Mouse (Mus musculus): ENCODE results near the gene Emg1. TPM values are rescaled to one million over a fixed set of nuclear protein-coding genes. Genes with fewer than 3 reads are reported as not detected.

Emg1 gene
- polyA plus RNA-seq, 1 experiment from 2014 or later = 86.7 TPM

DNA sequence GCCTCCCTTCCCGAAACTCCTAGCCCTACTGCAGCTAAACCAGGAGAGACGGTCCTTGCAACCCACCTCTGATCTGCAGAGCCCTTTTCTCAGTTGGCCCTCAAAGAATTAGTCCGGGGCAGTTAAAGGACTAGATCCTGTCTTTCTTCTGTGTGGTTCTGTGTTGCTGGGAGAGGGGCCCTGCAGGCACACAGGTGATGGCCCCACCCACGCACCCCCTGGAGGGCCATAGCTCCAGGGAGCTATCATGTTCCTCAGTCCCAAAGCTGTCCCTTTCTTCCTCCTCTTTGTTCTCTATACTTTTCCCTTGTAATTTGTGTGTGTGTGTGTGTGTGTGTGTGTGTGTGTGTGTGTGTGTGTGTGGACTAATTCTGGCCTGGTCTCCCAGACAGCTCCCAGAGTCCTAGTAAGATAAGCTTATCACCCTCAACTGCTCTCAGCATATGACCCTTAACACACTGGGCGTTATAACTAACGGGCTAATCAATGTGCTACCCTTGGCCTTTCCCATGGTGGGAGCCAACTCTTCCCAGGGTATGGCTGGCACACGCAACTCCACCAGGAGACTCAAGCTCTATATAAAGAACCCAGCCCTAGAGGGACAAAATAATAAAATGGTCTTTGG lies 7.5 kb upstream of the Emg1 start:
- Histone ChIP-seq H3K9ac (replicated peaks; ENCODE audit: low read depth) (peak overlapping the region; percentile 59), H3K9me3 (ENCODE audit: low read length) (no peaks in the 10 kb centered on the region), H3K4me2 (replicated peaks; ENCODE audit: low read depth, low read length) (peak overlapping the region; percentile 58), H3K4me3 (ENCODE audit: low read depth, low read length) (peak overlapping the region; percentile 43), H3K27ac (ENCODE audit: low read length) (peak overlapping the region; percentile 86), H3K27me3 (replicated peaks; ENCODE audit: insufficient read depth, low read length) (no peaks in the 10 kb centered on the region), H3K36me3 (ENCODE audit: insufficient read depth, low read length) (peaks cover 12% of the 10 kb centered on the region; the same call in 1 of the 2 replicates), H3K4me1 (ENCODE audit: insufficient read depth, low read depth, low read length) (no peaks in the 10 kb centered on the region)
- ATAC-seq = peak; percentile 21; the same call in 1 of the 2 replicates
- 43% methylated on average over 7 of the region's 7 CpGs for WGBS
- no peak for DNase-seq (ENCODE audit: low spot score)
- no peak for TF ChIP-seq EP300 (IDR thresholded peaks at IDR 0.05)
- TF ChIP-seq CTCF (IDR thresholded peaks at IDR 0.05) = peak; percentile 18; the same call in 1 of the 2 replicates

DNA sequence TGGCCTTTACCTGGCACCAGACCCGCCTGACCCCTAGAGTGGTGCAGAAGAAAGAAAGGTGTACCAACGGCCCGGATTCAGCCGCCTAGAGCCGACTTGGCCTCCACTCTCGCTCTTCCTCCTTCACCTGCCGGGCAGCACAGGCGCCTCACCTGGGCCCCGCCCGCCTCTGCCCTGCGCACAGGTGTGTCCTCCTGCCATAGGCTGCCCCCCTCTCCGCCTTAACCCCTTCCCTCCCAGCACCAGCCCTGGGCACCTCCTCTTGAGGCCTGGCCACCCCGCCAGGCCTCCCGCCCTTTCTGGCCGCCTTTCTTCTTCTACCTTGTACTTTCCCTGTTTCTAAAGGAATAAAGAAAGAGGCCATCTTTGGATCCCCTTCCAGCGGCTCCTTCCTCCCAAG lies 6.7 kb upstream of the Emg1 start:
- Histone ChIP-seq H3K4me3 (ENCODE audit: low read depth, low read length) (peak overlapping the region; percentile 43), H3K9ac (replicated peaks; ENCODE audit: low read depth) (peak overlapping the region; percentile 59), H3K4me2 (replicated peaks; ENCODE audit: low read depth, low read length) (peak overlapping the region; percentile 58), H3K27ac (ENCODE audit: low read length) (peak overlapping the region; percentile 86), H3K4me1 (ENCODE audit: insufficient read depth, low read depth, low read length) (no peaks in the 10 kb centered on the region), H3K36me3 (ENCODE audit: insufficient read depth, low read length) (peaks cover 12% of the 10 kb centered on the region; the same call in 1 of the 2 replicates), H3K9me3 (ENCODE audit: low read length) (no peaks in the 10 kb centered on the region), H3K27me3 (replicated peaks; ENCODE audit: insufficient read depth, low read length) (no peaks in the 10 kb centered on the region)
- DNase-seq (ENCODE audit: low spot score) (peak; percentile 91), ATAC-seq (peak; percentile 88)
- WGBS = 44% methylated on average over 14 of the region's 16 CpGs
- no peak for TF ChIP-seq CTCF (IDR thresholded peaks at IDR 0.05)

DNA sequence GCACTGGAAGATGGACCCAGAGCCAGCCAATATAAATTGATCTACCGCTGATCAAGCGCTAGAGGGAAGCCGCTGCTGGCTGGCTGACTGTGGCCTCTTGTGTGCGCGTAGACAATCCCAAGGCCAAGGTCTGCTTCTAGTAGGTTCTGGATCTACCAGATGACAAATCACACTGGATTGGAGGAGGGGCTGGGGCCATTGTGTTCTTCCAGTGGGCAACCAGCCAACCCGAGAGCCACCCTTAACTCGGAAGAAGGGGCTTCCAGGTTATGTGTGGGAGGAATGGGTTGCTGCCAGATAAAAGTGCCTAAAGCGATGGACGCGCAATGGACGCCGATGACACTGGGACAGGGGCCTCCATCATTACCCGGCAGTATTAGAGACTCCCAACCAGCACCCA lies 6.0 kb upstream of the Emg1 start:
- no peak for TF ChIP-seq EP300 (IDR thresholded peaks at IDR 0.05)
- TF ChIP-seq CTCF (IDR thresholded peaks at IDR 0.05) = no peak
- peak overlapping the region; percentile 58 for H3K4me2 ChIP-seq (replicated peaks; ENCODE audit: low read depth, low read length)
- H3K27ac ChIP-seq (ENCODE audit: low read length) = peak overlapping the region; percentile 86
- peaks cover 5% of the 10 kb centered on the region; the same call in 1 of the 2 replicates for H3K4me1 ChIP-seq (ENCODE audit: insufficient read depth, low read depth, low read length)
- H3K9ac ChIP-seq (replicated peaks; ENCODE audit: low read depth) = peak overlapping the region; percentile 43
- WGBS = 40% methylated on average over 13 of the region's 13 CpGs
- H3K36me3 ChIP-seq (ENCODE audit: insufficient read depth, low read length) = peaks cover 12% of the 10 kb centered on the region; the same call in 1 of the 2 replicates
- no peaks in the 10 kb centered on the region for H3K27me3 ChIP-seq (replicated peaks; ENCODE audit: insufficient read depth, low read length)
- H3K4me3 ChIP-seq (ENCODE audit: low read depth, low read length) = peak overlapping the region; percentile 43
- no peaks in the 10 kb centered on the region for H3K9me3 ChIP-seq (ENCODE audit: low read length)
- DNase-seq (ENCODE audit: low spot score) (no peak), ATAC-seq (no peak)

DNA sequence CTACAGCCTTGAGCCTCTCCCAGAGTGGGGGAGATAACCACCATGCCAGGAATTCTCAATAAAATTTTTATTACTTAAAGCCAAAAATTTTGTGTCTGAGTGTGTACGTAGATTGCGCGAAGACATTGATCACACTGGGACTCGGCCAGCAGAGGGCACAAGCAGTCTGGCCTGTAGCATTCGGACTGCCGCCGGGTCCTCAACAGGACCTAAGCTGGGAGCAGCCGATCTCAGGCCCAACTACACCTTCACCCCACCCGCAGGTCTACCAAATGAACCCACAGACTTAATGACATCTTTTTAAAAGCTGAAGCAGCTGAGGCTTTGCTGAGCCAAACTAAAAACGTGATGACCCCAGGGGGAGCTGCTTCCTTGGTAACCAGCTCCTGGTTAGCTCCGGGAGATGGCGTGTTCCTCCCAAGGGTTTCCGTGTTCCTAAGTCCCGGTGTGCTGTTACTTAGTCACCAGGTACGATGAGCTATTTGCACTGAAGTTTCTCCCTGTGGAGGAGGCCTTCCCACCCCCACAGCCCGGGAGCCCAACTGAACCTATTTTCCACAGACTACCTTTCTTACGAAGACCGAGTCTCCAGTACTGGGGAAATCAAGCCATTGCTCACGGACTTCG lies 5.0 kb upstream of the Emg1 start:
- Histone ChIP-seq H3K4me3 (ENCODE audit: low read depth, low read length) (no peak overlapping the region), H3K36me3 (ENCODE audit: insufficient read depth, low read length) (peaks cover 12% of the 10 kb centered on the region; the same call in 1 of the 2 replicates), H3K4me2 (replicated peaks; ENCODE audit: low read depth, low read length) (peak overlapping the region; percentile 58), H3K9ac (replicated peaks; ENCODE audit: low read depth) (no peak overlapping the region), H3K4me1 (ENCODE audit: insufficient read depth, low read depth, low read length) (peaks cover 12% of the 10 kb centered on the region; the same call in 1 of the 2 replicates), H3K9me3 (ENCODE audit: low read length) (no peaks in the 10 kb centered on the region), H3K27ac (ENCODE audit: low read length) (no peak overlapping the region), H3K27me3 (replicated peaks; ENCODE audit: insufficient read depth, low read length) (no peaks in the 10 kb centered on the region)
- TF ChIP-seq CTCF (IDR thresholded peaks at IDR 0.05) (peak; percentile 79), EP300 (IDR thresholded peaks at IDR 0.05) (no peak)
- WGBS = 44% methylated on average over 20 of the region's 20 CpGs
- ATAC-seq (no peak), DNase-seq (ENCODE audit: low spot score) (peak; percentile 80)

DNA sequence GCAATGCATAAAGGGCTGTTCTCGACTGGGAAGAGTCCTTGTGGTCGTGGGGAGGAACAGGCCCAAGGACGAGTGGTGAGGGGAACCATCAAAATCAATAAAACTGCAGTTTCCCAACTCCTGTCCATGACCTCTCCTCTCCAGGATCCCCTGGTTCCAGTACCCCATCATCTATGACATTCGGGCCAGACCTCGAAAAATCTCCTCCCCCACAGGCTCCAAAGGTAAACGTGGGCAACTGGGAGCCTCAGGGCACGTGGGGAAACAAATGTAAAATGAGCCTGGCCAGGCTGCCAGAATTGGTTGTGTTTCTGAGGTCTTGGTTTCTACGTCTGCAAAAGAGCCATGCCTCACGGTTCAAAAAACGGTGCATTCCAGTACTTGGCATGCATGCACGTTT lies 940 bp upstream of the Emg1 start:
- ATAC-seq = no peak
- H3K27ac ChIP-seq (ENCODE audit: low read length) = peak overlapping the region; percentile 86
- H3K9ac ChIP-seq (replicated peaks; ENCODE audit: low read depth) = peak overlapping the region; percentile 84
- TF ChIP-seq EP300 (IDR thresholded peaks at IDR 0.05) (no peak), CTCF (IDR thresholded peaks at IDR 0.05) (no peak)
- peak overlapping the region; percentile 79 for H3K4me3 ChIP-seq (ENCODE audit: low read depth, low read length)
- H3K4me1 ChIP-seq (ENCODE audit: insufficient read depth, low read depth, low read length) = peaks cover 12% of the 10 kb centered on the region; the same call in 1 of the 2 replicates
- 6% methylated on average over 11 of the region's 11 CpGs for WGBS
- no peak for DNase-seq (ENCODE audit: low spot score)
- H3K4me2 ChIP-seq (replicated peaks; ENCODE audit: low read depth, low read length) = peak overlapping the region; percentile 96
- peaks cover 12% of the 10 kb centered on the region; the same call in 1 of the 2 replicates for H3K36me3 ChIP-seq (ENCODE audit: insufficient read depth, low read length)
- H3K9me3 ChIP-seq (ENCODE audit: low read length) = no peaks in the 10 kb centered on the region
- no peaks in the 10 kb centered on the region for H3K27me3 ChIP-seq (replicated peaks; ENCODE audit: insufficient read depth, low read length)

DNA sequence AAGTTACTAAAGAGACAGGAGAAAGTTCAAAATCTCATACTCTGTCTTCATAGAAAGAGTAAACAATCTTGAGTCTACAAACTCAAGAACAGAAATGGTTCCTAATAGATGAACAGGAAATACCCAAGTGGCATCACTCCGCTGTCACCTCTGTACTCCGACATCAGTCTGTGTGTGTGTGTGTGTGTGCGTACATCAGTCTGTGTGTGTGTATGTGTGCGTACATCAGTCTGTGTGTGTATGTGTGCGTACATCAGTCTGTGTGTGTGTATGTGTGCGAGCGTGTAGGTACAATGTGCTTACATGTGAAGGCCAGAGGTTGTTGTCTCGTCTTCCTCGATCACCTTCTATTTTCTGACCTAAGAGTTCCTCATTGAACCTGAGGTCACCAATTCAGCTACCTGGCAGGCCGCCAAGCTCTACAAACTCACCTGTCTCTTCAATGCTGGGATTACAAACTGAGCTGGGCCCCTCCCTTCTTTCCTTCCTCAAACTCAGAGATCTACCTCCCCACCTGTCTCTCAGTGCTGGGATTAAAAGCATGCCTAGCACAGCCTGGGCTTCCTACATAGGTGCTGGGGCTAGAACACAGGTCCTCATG lies 3.6 kb downstream of the Emg1 start:
- H3K9ac ChIP-seq (replicated peaks; ENCODE audit: low read depth) = no peak overlapping the region
- H3K9me3 ChIP-seq (ENCODE audit: low read length) = no peaks in the 10 kb centered on the region
- peaks cover 11% of the 10 kb centered on the region; the same call in 1 of the 2 replicates for H3K4me1 ChIP-seq (ENCODE audit: insufficient read depth, low read depth, low read length)
- TF ChIP-seq CTCF (IDR thresholded peaks at IDR 0.05) (no peak), EP300 (IDR thresholded peaks at IDR 0.05) (no peak)
- WGBS = 77% methylated on average over 10 of the region's 10 CpGs
- no peaks in the 10 kb centered on the region for H3K27me3 ChIP-seq (replicated peaks; ENCODE audit: insufficient read depth, low read length)
- DNase-seq (ENCODE audit: low spot score) = no peak
- no peak overlapping the region for H3K4me2 ChIP-seq (replicated peaks; ENCODE audit: low read depth, low read length)
- peaks cover 16% of the 10 kb centered on the region for H3K36me3 ChIP-seq (ENCODE audit: insufficient read depth, low read length)
- H3K27ac ChIP-seq (ENCODE audit: low read length) = no peak overlapping the region
- no peak overlapping the region for H3K4me3 ChIP-seq (ENCODE audit: low read depth, low read length)
- ATAC-seq = no peak

Data from lung, postnatal 0 days (tissue).